Mouse (Mus musculus): Measurements from ENCODE around the gene Nipsnap3a. TPM values are rescaled to one million over a fixed set of nuclear protein-coding genes. Genes with fewer than 3 reads are reported as not detected.

Nipsnap3a gene
- not detected for total RNA-seq (2021)
- long read RNA-seq, experiment 1 = 0 reads
- long read RNA-seq, experiment 2 = 0 reads

DNA sequence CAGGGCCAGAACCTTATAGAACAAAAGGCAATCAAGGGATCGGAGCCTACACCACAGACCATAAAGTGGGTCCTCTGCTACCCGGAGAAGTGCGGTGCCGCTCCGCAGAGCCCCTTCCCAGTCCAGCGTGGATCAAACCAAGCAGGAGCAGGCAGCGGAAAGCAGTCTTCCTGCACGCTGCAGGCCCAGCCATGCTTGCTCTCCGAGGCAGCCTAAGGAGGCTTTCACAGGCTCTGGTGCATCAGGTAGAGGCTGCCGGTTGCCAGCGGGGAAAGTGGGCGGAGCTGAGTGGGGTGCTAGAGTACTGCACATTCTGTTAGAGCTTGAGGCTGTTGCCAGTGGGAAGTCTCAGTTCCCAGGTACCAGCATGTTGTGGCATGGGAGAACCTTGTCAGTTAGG lies at the start of gene Nipsnap3a:
Gene Nipsnap3a, plus strand, starts transcription at position 25 of the 400 bp plus-strand sequence.
- DNase-seq = peak in 1 of 2 experiments; percentile 5
- intact Hi-C loops (cut with DNase I) = no loop called here

DNA sequence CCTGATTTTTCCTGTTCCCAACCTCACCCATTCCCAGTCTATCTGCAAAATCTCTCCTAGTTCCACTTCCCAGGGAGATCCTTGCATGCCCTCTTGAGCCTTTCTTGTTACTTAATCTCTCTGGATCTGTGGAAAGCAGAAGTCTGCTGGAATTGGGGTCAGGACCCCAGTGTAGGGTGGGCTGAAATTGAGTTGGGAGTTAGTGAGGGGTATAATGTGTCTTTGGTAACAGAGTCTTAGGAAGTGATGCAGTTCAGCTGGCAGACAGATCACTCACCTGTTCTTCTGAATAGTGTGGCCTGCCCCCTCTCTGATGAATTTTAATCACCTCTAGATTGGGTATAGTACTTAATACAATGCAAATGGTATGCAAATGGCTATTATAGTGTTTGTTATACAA lies 42.4 kb upstream of the Nipsnap3a start:
- intact Hi-C loops (cut with DNase I) = no loop called here
- DNase-seq = no peak

DNA sequence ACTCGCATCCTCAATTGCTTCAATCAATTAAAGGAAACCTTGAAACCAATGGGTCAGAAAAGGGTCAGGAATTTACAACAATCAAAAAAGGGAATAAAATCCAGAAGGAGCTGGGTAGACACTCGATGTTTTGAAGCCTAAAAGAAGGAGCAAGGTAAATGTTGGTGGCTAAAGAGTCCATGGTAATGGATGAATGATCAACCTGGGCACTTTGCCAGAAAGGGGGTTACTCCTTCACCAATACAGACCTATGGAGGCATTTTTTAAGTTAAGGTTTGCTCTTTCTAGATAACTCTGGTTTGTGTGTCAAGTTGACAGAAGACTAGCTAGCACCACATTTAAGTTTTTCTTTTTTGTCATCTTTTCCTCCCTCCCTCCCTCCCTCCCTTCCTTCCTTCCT lies 40.1 kb upstream of the Nipsnap3a start:
- intact Hi-C loops (cut with DNase I) = no loop called here
- no peak for DNase-seq

DNA sequence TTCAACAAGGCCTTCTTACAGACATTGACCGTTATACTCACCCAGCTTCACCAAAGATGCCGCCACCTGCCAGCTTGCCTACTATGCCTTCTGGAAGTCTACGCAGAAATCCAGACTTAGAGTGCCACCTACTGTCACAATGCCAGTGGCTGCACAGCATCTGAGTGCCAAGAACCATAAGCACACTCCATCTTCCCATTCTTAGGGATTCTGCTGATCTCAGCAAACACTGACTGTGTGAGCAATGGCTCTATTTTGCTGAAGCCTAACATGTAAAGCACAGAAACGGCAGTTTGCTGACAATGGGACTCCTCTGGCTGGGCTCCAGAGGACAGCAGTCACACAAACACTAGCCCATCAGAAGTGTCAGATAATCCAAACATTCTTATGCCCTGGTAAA lies 30.4 kb upstream of the Nipsnap3a start:
- peak in 1 of 2 experiments; percentile 10 for DNase-seq
- intact Hi-C loops (cut with DNase I) = no loop called here

GRCm38 (mm10) chr4:52964247-52964646 lies 24.8 kb upstream of the Nipsnap3a start, which contains the start of gene Olfr270:
Gene Olfr270 (plus strand): TSS chr4:52964547.
- intact Hi-C loops (cut with DNase I) = no loop called here
- no peak for DNase-seq

DNA sequence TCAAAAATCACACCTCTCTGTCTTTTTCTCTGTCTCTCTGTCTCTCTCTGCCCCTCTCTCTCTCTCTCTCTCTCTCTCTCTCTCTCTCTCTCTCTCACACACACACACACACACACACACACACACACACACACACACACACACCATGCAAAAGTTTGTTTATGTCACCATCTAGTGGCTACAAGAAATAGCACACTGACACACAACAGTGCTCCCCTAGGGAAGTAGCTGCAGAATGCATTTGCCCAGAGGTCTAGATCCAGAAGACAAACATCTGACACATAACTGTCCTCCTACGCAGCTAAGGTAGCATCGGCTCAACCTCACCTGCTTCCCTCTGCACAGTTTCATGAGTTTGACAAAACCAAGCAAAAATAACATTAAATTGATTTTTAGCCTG lies 3.9 kb upstream of the Nipsnap3a start:
- intact Hi-C loops (cut with DNase I) = no loop called here
- no peak for DNase-seq

GRCm38 (mm10) chr4:52986266-52986665 lies 2.8 kb upstream of the Nipsnap3a start:
- intact Hi-C loops (cut with DNase I) = no loop called here
- DNase-seq = no peak

DNA sequence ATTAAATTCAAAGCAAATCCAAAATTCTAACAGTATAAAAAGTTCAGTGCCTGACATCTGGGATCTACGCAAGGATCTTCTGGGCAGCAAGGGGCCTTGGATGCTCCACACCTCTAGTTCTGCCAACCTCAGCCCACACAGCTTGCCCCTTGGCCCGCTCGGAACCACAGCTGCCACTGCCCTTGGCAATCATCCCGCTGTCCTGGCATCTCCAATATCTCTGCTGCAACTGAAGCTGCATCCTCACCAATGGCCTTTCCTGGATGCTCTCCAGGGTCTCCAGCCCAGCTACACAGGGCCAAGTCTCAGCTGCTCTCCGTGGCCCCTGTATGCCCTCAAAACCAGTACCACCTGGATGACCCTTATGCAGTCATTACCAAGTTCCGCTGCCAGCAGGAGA lies 10.4 kb downstream of the Nipsnap3a start:
- DNase-seq = no peak
- intact Hi-C loops (cut with DNase I) = no loop called here

- intact Hi-C loops (cut with DNase I) = no loop called here
These were observed 11.1 kb downstream of the Nipsnap3a start for GRCm38 (mm10) chr4:53000154-53000553.

GRCm38 (mm10) chr4:53009183-53009582 lies 20.1 kb downstream of the Nipsnap3a start:
- intact Hi-C loops (cut with DNase I) = no loop called here
- DNase-seq = no peak

More at GRCm38 (mm10) chr4:53000154-53000553, 11.1 kb downstream of the Nipsnap3a start:
- no peak for DNase-seq

DNA sequence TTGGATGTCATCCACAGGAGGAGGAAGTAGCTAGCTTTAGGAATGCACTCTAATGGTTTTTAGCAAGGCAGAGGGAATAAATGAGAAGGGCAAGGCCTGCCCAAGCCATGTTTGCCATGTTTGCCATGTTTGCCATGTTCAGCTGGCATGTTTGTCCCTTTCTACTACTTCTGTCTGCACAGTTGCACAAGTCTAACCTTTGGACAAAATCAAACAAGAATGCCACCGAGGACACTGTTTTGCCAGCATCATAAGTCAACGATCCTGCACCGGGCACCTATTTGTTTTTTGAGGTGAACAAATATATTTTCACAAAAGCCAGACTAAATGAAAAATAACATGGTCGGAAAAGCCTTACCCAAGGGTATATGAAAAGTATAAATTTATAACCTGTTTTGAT lies 20.8 kb downstream of the Nipsnap3a start:
- DNase-seq = no peak
- intact Hi-C loops (cut with DNase I) = no loop called here

- peak; percentile 94 to 97 for DNase-seq
- intact Hi-C loops (cut with DNase I) = no loop called here
These were observed 22.8 kb downstream of the Nipsnap3a start, which contains the start of gene Nipsnap3b for GRCm38 (mm10) chr4:53011732-53012361. Gene Nipsnap3b (plus strand): TSS chr4:53011880.

GRCm38 (mm10) chr4:53014421-53014820 lies 25.3 kb downstream of the Nipsnap3a start:
- intact Hi-C loops (cut with DNase I) = no loop called here
- DNase-seq = no peak

- intact Hi-C loops (cut with DNase I) = no loop called here
- DNase-seq = no peak
These were observed 26.0 kb downstream of the Nipsnap3a start for GRCm38 (mm10) chr4:53015024-53015423.

- intact Hi-C loops (cut with DNase I) = no loop called here
- no peak for DNase-seq
These were observed 29.3 kb downstream of the Nipsnap3a start for GRCm38 (mm10) chr4:53018392-53018791.

GRCm38 (mm10) chr4:53023189-53023925 lies 34.3 kb downstream of the Nipsnap3a start:
- intact Hi-C loops (cut with DNase I) = no loop called here
- no peak for DNase-seq

DNA sequence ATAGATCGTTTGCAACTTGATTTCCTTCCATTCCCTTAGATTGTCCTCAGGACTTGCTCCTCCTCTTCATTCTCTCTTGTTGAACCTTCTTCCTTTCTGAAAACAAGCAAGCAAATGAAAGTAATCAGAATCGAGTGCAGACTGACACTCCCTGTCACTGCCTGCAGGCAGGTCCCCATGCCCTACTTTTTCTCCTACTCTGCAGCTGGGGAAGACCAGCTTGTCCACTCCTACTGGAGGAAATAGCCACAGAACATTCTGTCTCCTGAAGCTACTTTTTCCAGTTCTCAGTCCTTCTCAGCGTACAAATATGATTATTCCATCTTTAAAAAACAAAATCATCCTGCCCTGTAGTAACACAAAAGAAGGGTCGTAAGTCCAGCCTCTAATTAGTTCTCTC lies 35.3 kb downstream of the Nipsnap3a start:
- DNase-seq = no peak
- intact Hi-C loops (cut with DNase I) = no loop called here

DNA sequence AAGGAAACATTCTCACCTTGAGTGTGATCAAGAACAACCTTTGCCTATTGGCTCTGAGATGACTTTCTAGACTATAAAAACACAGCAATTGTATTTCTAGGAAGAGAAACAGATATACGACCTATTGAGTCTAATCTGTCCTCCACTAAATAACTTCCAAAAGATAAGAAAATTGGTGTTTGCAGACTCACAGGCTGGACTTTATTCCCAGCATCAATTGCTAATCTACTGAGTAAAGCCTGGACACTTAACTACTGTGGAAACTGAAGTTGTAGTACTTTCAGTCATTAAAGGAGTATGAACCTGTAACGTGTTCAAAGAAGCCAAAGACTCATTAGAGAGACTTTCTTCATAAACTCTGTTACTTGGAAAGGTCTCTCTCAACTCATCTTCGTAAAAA lies 38.7 kb downstream of the Nipsnap3a start:
- intact Hi-C loops (cut with DNase I) = no loop called here

GRCm38 (mm10) chr4:53030326-53030948 lies 41.4 kb downstream of the Nipsnap3a start:
- intact Hi-C loops (cut with DNase I) = loop anchor here (10.0 kb wide), 1 partner anchor 324 kb away; no protein-coding TSS in a partner anchor
- no peak for DNase-seq

More for the DNA sequence above, 38.7 kb downstream of the Nipsnap3a start:
- DNase-seq = no peak

DNA sequence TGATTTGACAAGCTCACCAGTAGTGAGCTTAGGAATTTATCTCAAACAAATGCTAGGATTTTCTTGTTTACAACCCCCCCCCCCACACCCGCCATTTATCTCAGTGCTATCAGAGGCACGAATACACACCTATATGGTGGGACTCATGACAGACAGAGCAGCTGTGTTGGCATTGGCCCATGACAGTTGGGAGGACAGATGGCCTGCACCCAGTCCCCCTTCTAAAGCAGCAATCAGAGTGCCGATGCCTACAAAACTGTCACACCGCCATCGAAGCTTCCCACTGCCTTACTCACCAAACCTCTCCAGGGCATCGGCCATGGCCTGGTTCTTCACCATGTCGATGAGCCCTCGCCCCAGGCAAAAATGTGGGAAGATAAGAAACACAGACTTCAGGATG lies 54.7 kb downstream of the Nipsnap3a start:
- DNase-seq = no peak
- intact Hi-C loops (cut with DNase I) = no loop called here

DNA sequence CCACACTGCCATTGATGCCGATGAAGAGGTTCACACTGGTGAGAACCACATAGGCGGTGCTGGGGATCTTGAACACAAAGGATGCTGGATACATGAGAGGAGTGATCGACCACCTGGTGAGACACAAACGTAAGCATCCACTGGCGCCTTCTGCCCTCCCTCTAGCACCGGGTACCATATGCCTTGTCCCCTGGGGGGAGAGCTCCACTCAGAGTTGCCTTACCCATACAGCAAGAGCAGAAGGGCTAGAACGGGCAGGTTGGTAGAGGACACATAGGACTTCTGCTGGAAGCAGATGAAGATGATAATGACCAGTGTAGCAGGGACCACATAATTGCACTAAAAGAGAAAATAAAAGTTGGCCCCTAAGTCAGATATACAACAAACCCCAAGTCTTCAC lies 56.7 kb downstream of the Nipsnap3a start:
- intact Hi-C loops (cut with DNase I) = no loop called here
- no peak for DNase-seq
